Mouse (Mus musculus) heart, embryonic 14.5 days (tissue): ENCODE data around the gene Wdpcp. TPM values are rescaled to one million over a fixed set of nuclear protein-coding genes. Genes with fewer than 3 reads are reported as not detected.

Experiments used
- ATAC-seq: fragments of 200-750 bp; cut with Nextera tagmentation; 2 replicates; pipeline ENCODE4 v1.8.0; 2017; ENCODE audit warnings: low read depth, moderate TSS enrichment; ENCODE audit not compliant: insufficient number of reproducible peaks, insufficient read depth, low FRiP score
- H3K27ac ChIP-seq, 2 experiments: fragments of 200-500 bp in 1 of 2; fragments of 300-500 bp in 1 of 2; sonication (generic) in 1 of 2; replicated peaks in 1 of 2; 2 replicates each; pipeline ENCODE4 v1.5.1; 2012 to 2014; ENCODE audit warnings: low read depth in 2 of 2, low read length in 2 of 2, control low read depth in 1 of 2, mild to moderate bottlenecking in 1 of 2, mixed read lengths in 1 of 2; ENCODE audit not compliant: control insufficient read depth in 1 of 2, insufficient read depth in 1 of 2
- H3K27me3 ChIP-seq: fragments of 300-500 bp; sonication (generic); 2 replicates; pipeline ENCODE4 v1.6.1; 2014; ENCODE audit warnings: mild to moderate bottlenecking, low read length, control low read depth; ENCODE audit not compliant: control insufficient read depth, insufficient read depth
- H3K36me3 ChIP-seq: fragments of 300-500 bp; sonication (generic); 2 replicates; pipeline ENCODE4 v1.6.1; 2014; ENCODE audit warnings: mild to moderate bottlenecking, control low read depth, low read length, mixed read lengths; ENCODE audit not compliant: control insufficient read depth, insufficient read depth
- H3K4me1 ChIP-seq, 2 experiments: fragments of 200-500 bp in 1 of 2; fragments of 300-500 bp in 1 of 2; sonication (generic) in 1 of 2; 2 replicates each; pipeline ENCODE4 v1.6.1; 2012 to 2014; ENCODE audit warnings: low read length in 2 of 2, control low read depth in 1 of 2, mixed read lengths in 1 of 2; ENCODE audit not compliant: control insufficient read depth in 2 of 2, insufficient read depth in 2 of 2
- H3K4me2 ChIP-seq: fragments of 300-500 bp; sonication (generic); 2 replicates; pipeline ENCODE4 v1.6.1; 2014; ENCODE audit warnings: mild to moderate bottlenecking, low read length
- H3K4me3 ChIP-seq, 2 experiments: fragments of 200-500 bp in 1 of 2; fragments of 300-500 bp in 1 of 2; sonication (generic) in 1 of 2; 2 replicates each; pipeline ENCODE4 v1.5.1; 2012 to 2014; ENCODE audit warnings: low read length in 2 of 2, mild to moderate bottlenecking in 2 of 2, control low read depth in 1 of 2, low read depth in 1 of 2, moderate library complexity in 1 of 2; ENCODE audit not compliant: control insufficient read depth in 1 of 2, insufficient read depth in 1 of 2
- H3K9ac ChIP-seq: fragments of 300-500 bp; sonication (generic); 2 replicates; pipeline ENCODE4 v1.6.1; 2014; ENCODE audit warnings: mild to moderate bottlenecking, low read length
- H3K9me3 ChIP-seq: fragments of 300-500 bp; sonication (generic); 2 replicates; pipeline ENCODE4 v1.6.1; 2016; ENCODE audit warnings: low read length, control low read depth; ENCODE audit not compliant: control insufficient read depth
- WGBS: fragments of 180-500 bp; shearing (Covaris S2); extraction: QIAGEN DNeasy Blood & Tissue Kit; methylation state at CpG from one replicate; pipeline ENCODE4 v1.1.7; 2014; 5-methylcytosine and 5-hydroxymethylcytosine counted together
- polyA plus RNA-seq: library from polyadenylated mRNA; unstranded; fragments of >200 nt; fragmentation: Nextera tagmentation; extraction: Ambion mirVana; gene quantifications from 2 replicates; pipeline ENCODE4 v1.2.1, GENCODE M21; 2014

Wdpcp gene
- polyA plus RNA-seq, 1 experiment from 2014 or later: 7.6 TPM

DNA sequence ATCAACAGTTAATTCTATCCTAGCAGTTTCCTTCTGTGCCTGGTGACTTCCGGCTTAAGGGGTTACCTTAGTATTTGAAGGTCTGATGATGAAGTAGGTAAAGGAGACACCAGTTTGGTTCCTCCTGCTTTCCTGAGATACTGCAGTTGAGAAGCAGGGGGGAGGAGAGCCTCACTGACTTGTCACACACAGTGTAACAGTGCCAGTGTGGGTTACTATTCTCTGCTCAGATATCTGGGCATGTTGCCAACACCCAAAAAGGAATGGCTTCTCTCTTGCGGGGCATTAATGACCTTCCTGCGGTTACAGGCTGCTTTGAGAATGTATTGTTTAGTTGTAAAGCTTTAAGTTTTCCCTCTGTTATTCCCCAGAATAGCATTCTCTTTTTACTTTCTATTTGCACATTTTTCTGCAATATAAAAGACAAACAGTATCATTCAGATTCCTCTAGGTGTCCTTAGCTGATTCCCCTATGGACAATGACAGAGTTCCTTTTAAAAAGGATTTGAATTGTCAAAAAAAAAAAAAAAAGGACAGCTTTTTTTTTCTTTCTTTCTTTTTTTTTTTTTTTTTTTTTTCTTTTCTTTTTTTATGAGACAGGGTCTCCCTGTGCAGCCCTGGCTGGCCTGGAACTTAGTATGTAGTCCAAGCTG lies 2.5 kb upstream of the Wdpcp start:
- Histone ChIP-seq H3K4me2 (peak overlapping the region; percentile 74), H3K4me3 (peak overlapping the region; percentile 34 to 70), H3K27ac (peak overlapping the region; percentile 92 to 95), H3K36me3 (peaks cover 36% of the 10 kb centered on the region), H3K4me1 (peaks cover 4 to 41% of the 10 kb centered on the region in 2 experiments), H3K9me3 (no peaks in the 10 kb centered on the region), H3K9ac (peak overlapping the region; percentile 88), H3K27me3 (no peaks in the 10 kb centered on the region)
- peak; percentile 36; the same call in 1 of the 2 replicates for ATAC-seq
- WGBS: 12% methylated on average over 3 of the region's 3 CpGs

DNA sequence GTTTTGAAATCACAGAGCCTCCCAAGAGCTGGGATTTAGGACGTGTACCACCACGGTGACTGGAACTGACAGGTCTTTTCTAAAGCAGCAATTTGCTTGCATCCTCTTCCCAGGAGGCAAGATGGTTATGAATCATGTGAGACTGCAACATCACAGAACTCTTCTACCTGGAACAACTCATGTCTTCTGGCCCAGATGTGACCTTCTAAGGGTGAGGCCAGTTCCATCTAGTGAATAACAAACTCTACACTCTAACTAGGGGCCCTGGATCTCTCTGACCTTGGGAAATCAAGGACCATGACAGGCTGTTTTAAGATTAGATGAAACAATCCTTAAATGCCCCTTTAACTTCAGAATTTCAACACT lies 1.9 kb upstream of the Wdpcp start:
- Histone ChIP-seq H3K27ac (peak overlapping the region; percentile 92 to 95), H3K9me3 (no peaks in the 10 kb centered on the region), H3K4me3 (peak overlapping the region; percentile 28 to 70), H3K4me2 (peak overlapping the region; percentile 74), H3K4me1 (peaks cover 4 to 39% of the 10 kb centered on the region in 2 experiments), H3K36me3 (peaks cover 31% of the 10 kb centered on the region), H3K27me3 (no peaks in the 10 kb centered on the region), H3K9ac (peak overlapping the region; percentile 88)
- 36% methylated on average over 2 of the region's 2 CpGs for whole genome bisulfite sequencing
- no peak for ATAC-seq

DNA sequence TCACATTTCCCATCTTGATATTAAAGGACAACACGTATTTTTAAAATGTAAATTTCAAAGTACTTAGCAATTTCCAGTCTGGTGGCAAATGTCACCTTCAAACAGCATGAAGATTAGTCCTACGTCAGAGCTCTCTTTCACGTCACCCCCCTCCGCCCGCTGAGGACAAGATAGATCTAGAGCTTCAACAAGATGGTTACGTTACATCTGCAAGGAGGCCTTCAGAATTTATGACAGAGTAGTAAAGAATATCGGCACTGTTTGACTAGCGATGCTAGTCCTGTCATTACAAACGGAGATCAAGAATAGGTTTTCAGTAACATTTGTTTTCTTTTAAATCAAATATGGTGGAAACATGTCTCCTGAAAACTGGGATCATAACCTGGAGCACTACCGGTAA lies 1.1 kb upstream of the Wdpcp start:
- no peak for ATAC-seq
- peak overlapping the region; percentile 70 to 99 for H3K4me3 ChIP-seq
- WGBS: 4% methylated on average over 10 of the region's 10 CpGs
- H3K9ac ChIP-seq: peak overlapping the region; percentile 88
- no peaks in the 10 kb centered on the region for H3K9me3 ChIP-seq
- H3K27me3 ChIP-seq: no peaks in the 10 kb centered on the region
- H3K27ac ChIP-seq: peak overlapping the region; percentile 91 to 98
- peaks cover 22% of the 10 kb centered on the region for H3K36me3 ChIP-seq
- H3K4me1 ChIP-seq: peaks cover 2 to 34% of the 10 kb centered on the region in 2 experiments; a peak in 3 of 4 replicates
- H3K4me2 ChIP-seq: peak overlapping the region; percentile 74

DNA sequence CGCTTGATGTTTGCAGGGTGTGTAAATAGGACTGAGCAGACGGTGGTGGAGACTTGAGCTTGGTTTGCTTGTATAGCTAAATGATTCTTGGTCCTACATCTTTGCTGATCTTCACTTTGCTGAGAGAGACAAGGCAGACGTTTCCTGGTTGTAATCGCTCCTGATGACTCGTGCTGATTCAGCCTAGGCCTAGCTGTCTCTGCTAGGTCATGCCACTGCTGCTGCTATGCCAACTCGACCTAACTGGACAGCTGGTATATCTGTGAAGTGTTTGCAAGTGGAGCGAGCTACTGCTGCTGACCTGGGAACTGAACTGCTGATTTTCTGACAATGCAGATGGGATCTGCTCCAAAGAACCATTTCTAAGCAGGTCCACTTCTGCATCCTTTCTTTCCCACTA lies 9.4 kb downstream of the Wdpcp start:
- Histone ChIP-seq H3K27me3 (no peaks in the 10 kb centered on the region), H3K36me3 (no peaks in the 10 kb centered on the region), H3K9me3 (no peaks in the 10 kb centered on the region), H3K4me3 (no peak overlapping the region), H3K9ac (no peak overlapping the region), H3K27ac (no peak overlapping the region), H3K4me2 (no peak overlapping the region), H3K4me1 (no peaks in the 10 kb centered on the region; a peak in 1 of 4 replicates)
- WGBS: 60% methylated on average over 7 of the region's 7 CpGs
- ATAC-seq: no peak

DNA sequence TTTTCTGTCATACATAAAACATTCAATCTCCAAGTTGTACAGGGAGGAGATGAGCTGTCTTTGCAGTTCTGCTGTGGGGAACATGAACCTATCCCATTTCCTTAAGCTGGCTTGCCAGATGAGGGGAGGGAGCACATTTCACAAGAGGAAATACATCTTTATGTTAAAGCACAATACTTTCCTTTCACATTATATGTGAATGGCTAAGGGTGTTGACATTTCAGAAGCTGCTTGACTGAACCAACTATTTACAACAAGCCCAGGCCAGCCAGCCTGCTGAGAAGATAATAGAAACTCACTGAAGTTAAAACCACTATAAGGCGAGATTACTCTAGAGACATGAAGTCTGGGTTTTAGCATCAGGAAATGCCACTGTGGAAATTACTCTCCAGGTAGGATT lies 11.3 kb downstream of the Wdpcp start:
- Histone ChIP-seq H3K27me3 (no peaks in the 10 kb centered on the region), H3K4me2 (no peak overlapping the region), H3K9me3 (no peaks in the 10 kb centered on the region), H3K4me1 (no peaks in the 10 kb centered on the region; a peak in 1 of 4 replicates), H3K36me3 (no peaks in the 10 kb centered on the region), H3K9ac (no peak overlapping the region), H3K4me3 (no peak overlapping the region), H3K27ac (no peak overlapping the region)
- 50% methylated on average over 1 of the region's 1 CpGs for WGBS
- ATAC-seq: no peak

DNA sequence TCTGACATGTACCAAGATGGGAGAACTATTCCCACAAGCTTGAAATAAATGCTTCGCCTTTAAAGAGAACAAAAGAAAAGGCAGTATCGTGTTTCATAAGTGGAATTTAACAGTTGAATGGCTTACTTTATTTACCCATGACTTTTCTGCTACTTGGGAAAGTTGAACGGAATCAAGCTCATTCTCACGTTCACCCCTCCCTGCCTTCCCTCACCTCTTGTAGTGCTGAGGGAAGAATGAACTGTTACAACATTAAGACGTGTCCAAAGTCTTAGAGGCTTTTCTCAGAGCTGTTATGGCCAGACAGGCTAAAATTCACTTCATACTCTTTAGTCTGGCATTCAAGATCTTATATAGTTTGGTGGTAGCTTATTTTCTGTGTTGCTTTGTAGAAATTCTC lies 30.5 kb downstream of the Wdpcp start:
- Histone ChIP-seq H3K4me2 (no peak overlapping the region), H3K9ac (no peak overlapping the region), H3K27me3 (no peaks in the 10 kb centered on the region), H3K27ac (no peak overlapping the region), H3K4me1 (no peaks in the 10 kb centered on the region), H3K36me3 (no peaks in the 10 kb centered on the region), H3K4me3 (no peak overlapping the region), H3K9me3 (no peaks in the 10 kb centered on the region)
- 74% methylated on average over 5 of the region's 5 CpGs for WGBS
- ATAC-seq: no peak

DNA sequence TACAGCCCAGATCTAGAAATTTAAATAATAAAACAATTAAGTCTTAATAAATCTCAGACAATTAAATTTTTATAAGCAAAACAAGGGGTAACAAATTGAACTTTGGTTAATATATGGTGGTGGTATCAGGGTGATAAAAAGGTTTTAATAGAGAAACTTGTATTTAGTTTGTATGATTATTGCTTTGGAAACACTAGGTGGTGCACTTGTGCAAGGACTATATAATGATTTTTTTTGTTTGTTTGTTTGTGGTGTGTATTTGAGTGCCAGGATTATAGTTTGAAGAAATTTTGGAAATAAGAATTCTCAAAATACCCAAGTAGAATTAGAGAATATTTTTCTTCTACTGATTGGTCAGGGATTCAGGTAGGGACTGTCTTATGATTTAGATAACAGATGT lies 43.9 kb downstream of the Wdpcp start:
- H3K27me3 ChIP-seq: no peaks in the 10 kb centered on the region
- H3K4me3 ChIP-seq: no peak overlapping the region
- H3K4me2 ChIP-seq: no peak overlapping the region
- no peaks in the 10 kb centered on the region for H3K4me1 ChIP-seq
- no peak for ATAC-seq
- H3K36me3 ChIP-seq: no peaks in the 10 kb centered on the region
- no peak overlapping the region for H3K27ac ChIP-seq
- H3K9me3 ChIP-seq: no peaks in the 10 kb centered on the region
- no peak overlapping the region for H3K9ac ChIP-seq
